Mouse (Mus musculus) lung, postnatal 0 days (tissue): Measurements from ENCODE around the gene Ttc16.

Source experiments
- CTCF ChIP-seq: IDR thresholded peaks from 2 replicates; pipeline ENCODE4 v1.5.1; 2016; ENCODE audit warnings: antibody characterized with exemption, mild to moderate bottlenecking
- EP300 ChIP-seq: IDR thresholded peaks from 2 replicates; pipeline ENCODE4 v1.6.1; 2016; ENCODE audit warnings: antibody characterized with exemption, mild to moderate bottlenecking, control low read depth

- TF ChIP-seq CTCF = peak; percentile 48
- no peak for TF ChIP-seq EP300
These were observed 25.2 kb downstream of the Ttc16 start for GRCm38 (mm10) chr2:32750199-32750598.
